Mouse (Mus musculus): ENCODE data around the gene Ski. TPM values are rescaled to one million over a fixed set of nuclear protein-coding genes. Genes with fewer than 3 reads are reported as not detected.
A peak's percentile ranks its signal among the peaks of the same experiment; 100 is the strongest.
"Not testable (repeated sequence)": the region's sequence is repeated elsewhere in the genome, so short reads cannot be mapped to it uniquely, and the experiment has no call there.

Gene Ski
- total and polyA plus RNA-seq, 2 experiments from 2014 or later = 8.8 to 69.8 TPM

DNA sequence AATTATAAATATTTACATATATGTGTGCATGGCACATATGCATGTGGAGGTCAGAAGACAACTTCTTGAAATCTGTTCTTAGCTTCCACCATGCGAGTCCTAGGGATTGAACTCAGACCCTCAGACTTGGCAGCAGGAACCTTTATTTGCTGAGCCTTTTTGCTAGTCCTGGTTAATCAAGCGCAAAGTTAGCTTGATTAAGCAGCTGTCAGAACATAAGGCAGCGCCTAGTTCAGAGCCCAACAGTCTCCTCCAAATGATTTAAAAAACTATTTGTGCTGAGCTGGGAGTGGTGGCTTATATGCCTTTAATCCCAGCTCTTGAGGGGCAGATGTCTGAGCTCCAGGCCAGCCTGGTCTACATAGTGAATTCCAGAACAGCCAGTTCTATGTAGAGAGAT is 28.8 kb upstream of the Ski start:
- Histone ChIP-seq H3K9ac (replicated peaks; ENCODE audit: low read length) (0 out of 2 replicates have a peak overlapping the region, but pooled peaks have one; percentile 10), H3K4me2 (ENCODE audit: low read depth, low read length) (peak overlapping the region; percentile 93)
- peak; percentile 41 for DNase-seq (ENCODE audit: low spot score)

DNA sequence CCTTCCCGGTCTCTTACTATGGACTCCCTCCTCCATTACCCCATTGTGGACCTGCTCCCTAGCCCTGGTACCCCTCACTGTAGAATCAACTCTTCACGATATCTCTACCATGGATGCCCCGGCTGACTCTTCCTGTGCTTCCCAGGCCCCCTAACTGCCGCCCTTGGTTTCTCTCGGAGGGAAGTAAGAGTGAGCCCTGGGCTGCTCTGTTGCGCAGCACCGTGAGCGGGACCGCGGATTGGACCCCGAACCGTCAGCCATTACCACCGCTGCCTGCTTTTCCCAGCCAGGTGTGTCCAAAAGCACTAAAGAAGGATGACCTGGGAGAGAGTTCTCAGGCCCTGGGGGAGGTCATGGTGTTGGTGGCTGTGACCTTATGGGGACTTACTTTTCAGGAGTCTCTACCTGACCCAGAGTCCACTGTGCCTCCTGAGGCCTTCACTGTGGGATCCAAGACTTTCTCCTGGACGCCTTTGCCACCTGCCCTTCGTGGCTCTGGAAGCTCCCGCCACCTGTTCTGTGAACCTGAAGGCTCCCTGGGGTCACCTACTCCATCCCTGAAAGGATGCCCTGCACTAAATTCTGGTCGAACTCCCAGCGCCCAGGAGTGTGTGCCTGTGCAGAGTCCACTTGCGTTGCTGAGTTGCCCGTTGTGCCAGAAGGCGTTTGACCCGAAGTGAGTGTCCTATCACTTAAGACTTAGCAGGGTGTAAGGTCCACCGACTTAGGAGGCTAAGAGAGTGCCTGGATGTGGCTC is 28.1 kb upstream of the Ski start:
- DNase-seq (ENCODE audit: low spot score) (peak; percentile 49), ATAC-seq (peak; percentile 11; the same call in 1 of the 2 replicates)
- Histone ChIP-seq H3K36me3 (ENCODE audit: insufficient read depth, low read length) (no peaks in the 10 kb centered on the region), H3K27ac (peak overlapping the region; percentile 97), H3K4me2 (ENCODE audit: low read depth, low read length) (peak overlapping the region; percentile 93), H3K27me3 (ENCODE audit: insufficient read depth, low read length) (no peaks in the 10 kb centered on the region), H3K4me3 (ENCODE audit: low read length) (peak overlapping the region; percentile 55), H3K9ac (replicated peaks; ENCODE audit: low read length) (peak overlapping the region; percentile 77), H3K4me1 (ENCODE audit: insufficient read depth, low read length) (0 out of 2 replicates have a peak, but pooled peaks cover 6% of the 10 kb centered on the region), H3K9me3 (ENCODE audit: low read length) (no peaks in the 10 kb centered on the region)
- 10% methylated on average over 23 of the region's 23 CpGs for WGBS
- peak; percentile 4; the same call in 1 of the 2 replicates for TF ChIP-seq CTCF (IDR thresholded peaks at IDR 0.05; ENCODE audit: low read depth)

More for the DNA sequence above, 28.8 kb upstream of the Ski start:
- H3K4me3 ChIP-seq (ENCODE audit: low read length) = no peak overlapping the region; the same call in 1 of the 2 replicates
- H3K27me3 ChIP-seq (ENCODE audit: insufficient read depth, low read length) = no peaks in the 10 kb centered on the region
- H3K36me3 ChIP-seq (ENCODE audit: insufficient read depth, low read length) = no peaks in the 10 kb centered on the region
- no peak overlapping the region for H3K27ac ChIP-seq
- no peak for ATAC-seq
- 44% methylated on average over 3 of the region's 3 CpGs for WGBS
- no peaks in the 10 kb centered on the region for H3K9me3 ChIP-seq (ENCODE audit: low read length)
- H3K4me1 ChIP-seq (ENCODE audit: insufficient read depth, low read length) = 0 out of 2 replicates have a peak, but pooled peaks cover 6% of the 10 kb centered on the region
- no peak for TF ChIP-seq CTCF (IDR thresholded peaks at IDR 0.05; ENCODE audit: low read depth)

DNA sequence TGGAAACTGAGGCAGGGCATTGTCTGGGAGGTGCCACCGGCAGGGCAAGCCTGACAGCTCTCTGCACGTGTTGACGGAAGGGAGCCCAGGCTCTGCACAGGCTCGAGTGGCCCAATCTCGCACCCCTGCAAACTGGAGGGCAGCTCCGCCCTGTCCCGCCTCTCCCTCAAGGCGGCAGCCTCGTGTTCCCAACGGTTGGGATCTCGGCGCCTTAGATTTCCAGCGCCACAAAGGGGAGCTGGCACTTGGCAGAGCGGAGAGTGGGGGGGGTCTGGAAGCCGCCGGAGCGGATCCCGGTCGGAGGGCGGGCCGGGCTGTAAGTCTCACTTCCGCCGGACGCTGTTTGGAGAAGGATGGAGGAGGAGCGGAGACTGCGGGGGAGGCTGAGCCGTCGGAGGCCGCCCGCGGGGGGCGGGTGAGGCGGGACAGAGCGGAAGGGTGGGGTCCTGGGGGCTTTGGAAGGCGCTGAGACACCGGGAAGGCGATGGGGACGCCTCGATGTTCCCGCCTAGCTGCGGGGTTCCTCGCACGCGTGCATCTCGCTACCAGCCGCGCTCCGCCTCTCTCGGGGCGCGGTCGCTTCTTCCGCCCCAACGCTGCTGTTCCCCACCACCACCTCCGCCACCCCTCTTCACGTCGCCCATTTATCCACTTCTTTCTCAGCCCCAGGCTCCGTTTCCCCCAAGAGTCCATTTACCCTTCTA is 27.4 kb upstream of the Ski start, which contains the start of gene Faap20:
Gene Faap20 (plus strand): TSS at position 155 of the 704 bp plus-strand sequence.
- under 1% methylated on average over 36 of the region's 58 CpGs for WGBS
- Histone ChIP-seq H3K36me3 (ENCODE audit: insufficient read depth, low read length) (no peaks in the 10 kb centered on the region), H3K27me3 (ENCODE audit: insufficient read depth, low read length) (no peaks in the 10 kb centered on the region), H3K9ac (replicated peaks; ENCODE audit: low read length) (peak within 1 kb of the TSS; percentile 77), H3K4me2 (ENCODE audit: low read depth, low read length) (peak within 1 kb of the TSS; percentile 93), H3K27ac (peak within 1 kb of the TSS; percentile 97), H3K4me1 (ENCODE audit: insufficient read depth, low read length) (0 out of 2 replicates have a peak, but pooled peaks cover 6% of the 10 kb centered on the region), H3K4me3 (ENCODE audit: low read length) (peak within 1 kb of the TSS; percentile 55), H3K9me3 (ENCODE audit: low read length) (no peaks in the 10 kb centered on the region)
- no peak for TF ChIP-seq CTCF (IDR thresholded peaks at IDR 0.05; ENCODE audit: low read depth)
- ATAC-seq (peak; percentile 93), DNase-seq (ENCODE audit: low spot score) (peak; percentile 94)

DNA sequence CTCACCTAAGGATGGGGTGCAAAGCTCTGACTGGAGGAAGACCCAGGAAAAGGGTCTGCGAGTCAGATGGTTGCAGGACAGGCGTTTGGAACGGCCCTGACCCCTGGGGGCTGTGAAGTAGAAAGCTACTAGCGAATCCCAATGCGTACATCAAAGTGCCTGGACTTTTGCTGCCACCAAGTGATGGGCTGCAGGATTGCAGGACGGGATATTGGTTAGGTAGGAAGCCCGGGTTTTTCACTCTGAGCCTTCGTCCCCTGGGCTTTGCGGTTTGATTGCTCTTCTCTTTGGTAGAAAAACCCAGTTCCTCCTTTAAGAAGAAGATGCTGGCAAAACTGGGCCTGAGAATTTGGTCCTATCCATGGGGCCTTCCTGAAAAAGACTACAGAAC is 26.9 kb upstream of the Ski start:
- Histone ChIP-seq H3K27me3 (ENCODE audit: insufficient read depth, low read length) (no peaks in the 10 kb centered on the region), H3K9ac (replicated peaks; ENCODE audit: low read length) (peak overlapping the region; percentile 77), H3K4me1 (ENCODE audit: insufficient read depth, low read length) (0 out of 2 replicates have a peak, but pooled peaks cover 6% of the 10 kb centered on the region), H3K36me3 (ENCODE audit: insufficient read depth, low read length) (no peaks in the 10 kb centered on the region), H3K9me3 (ENCODE audit: low read length) (no peaks in the 10 kb centered on the region), H3K27ac (peak overlapping the region; percentile 97), H3K4me3 (ENCODE audit: low read length) (peak overlapping the region; percentile 55), H3K4me2 (ENCODE audit: low read depth, low read length) (peak overlapping the region; percentile 93)
- peak; percentile 97 for DNase-seq (ENCODE audit: low spot score)
- peak; percentile 98 for TF ChIP-seq CTCF (IDR thresholded peaks at IDR 0.05; ENCODE audit: low read depth)
- WGBS = 0% methylated on average over 9 of the region's 9 CpGs
- peak; percentile 71 for ATAC-seq

DNA sequence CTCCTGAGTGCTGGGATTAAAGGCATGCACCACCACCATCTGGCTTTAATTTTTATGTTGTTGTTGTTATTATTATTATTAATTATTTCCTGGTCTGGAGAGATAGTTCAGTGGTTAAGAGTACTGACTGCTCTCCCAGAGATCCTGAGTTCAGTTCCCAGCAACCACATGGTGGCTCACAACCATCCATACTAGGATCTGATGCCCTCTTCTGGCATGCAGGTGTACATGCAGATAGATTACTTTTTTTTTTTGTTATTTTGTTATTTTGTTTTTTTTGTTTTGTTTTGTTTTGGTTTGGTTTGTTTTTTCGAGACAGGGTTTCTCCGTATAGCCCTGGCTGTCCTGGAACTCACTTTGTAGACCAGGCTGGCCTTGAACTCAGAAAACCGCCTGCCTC is 25.7 kb upstream of the Ski start:
- not testable (repeated sequence) for H3K4me2 ChIP-seq (ENCODE audit: low read depth, low read length); H3K27ac ChIP-seq; H3K36me3 ChIP-seq (ENCODE audit: insufficient read depth, low read length); H3K9me3 ChIP-seq (ENCODE audit: low read length); H3K4me3 ChIP-seq (ENCODE audit: low read length); DNase-seq (ENCODE audit: low spot score); H3K9ac ChIP-seq (replicated peaks; ENCODE audit: low read length); H3K4me1 ChIP-seq (ENCODE audit: insufficient read depth, low read length); H3K27me3 ChIP-seq (ENCODE audit: insufficient read depth, low read length); ATAC-seq
- 93% methylated on average over 3 of the region's 3 CpGs for WGBS
- peak; percentile 45 for TF ChIP-seq CTCF (IDR thresholded peaks at IDR 0.05; ENCODE audit: low read depth)

DNA sequence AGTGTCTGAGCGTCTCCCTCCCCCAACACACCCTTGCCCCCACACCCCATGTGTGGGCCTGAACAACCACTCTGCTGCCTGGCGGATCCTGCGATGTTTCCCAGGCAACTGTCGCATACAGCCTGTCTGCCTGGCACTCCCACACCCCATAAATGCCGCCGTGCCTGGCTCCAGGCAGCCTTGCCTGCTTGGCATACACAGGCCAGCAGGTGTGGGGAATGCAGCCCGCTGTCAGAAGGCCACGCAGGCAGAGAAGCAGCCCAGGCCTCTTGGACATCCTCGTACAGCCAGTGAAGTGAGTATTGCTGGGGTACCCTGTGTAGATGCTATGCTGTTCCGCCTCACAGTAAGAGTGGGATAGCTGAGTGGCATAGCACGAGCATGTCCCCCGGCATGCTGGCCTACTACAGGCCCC is 24.3 kb upstream of the Ski start:
- peak; percentile 39 for ATAC-seq
- Histone ChIP-seq H3K27me3 (ENCODE audit: insufficient read depth, low read length) (no peaks in the 10 kb centered on the region), H3K36me3 (ENCODE audit: insufficient read depth, low read length) (no peaks in the 10 kb centered on the region), H3K4me3 (ENCODE audit: low read length) (no peak overlapping the region), H3K27ac (peak overlapping the region; percentile 58; the same call in 1 of the 2 replicates), H3K4me2 (ENCODE audit: low read depth, low read length) (no peak overlapping the region), H3K9ac (replicated peaks; ENCODE audit: low read length) (peak overlapping the region; percentile 24; the same call in 1 of the 2 replicates), H3K4me1 (ENCODE audit: insufficient read depth, low read length) (0 out of 2 replicates have a peak, but pooled peaks cover 6% of the 10 kb centered on the region), H3K9me3 (ENCODE audit: low read length) (no peaks in the 10 kb centered on the region)
- TF ChIP-seq CTCF (IDR thresholded peaks at IDR 0.05; ENCODE audit: low read depth) = peak; percentile 40
- DNase-seq (ENCODE audit: low spot score) = peak; percentile 73
- 46% methylated on average over 12 of the region's 12 CpGs for WGBS
